Mouse (Mus musculus) spleen, adult 2 months (tissue): ENCODE results near the gene Apob.

Experiments used
- CTCF ChIP-seq: fragments of 200-500 bp; IDR thresholded peaks from 2 replicates; pipeline ENCODE4 v1.5.1; 2011; ENCODE audit warnings: mild to moderate bottlenecking, inconsistent platforms; ENCODE audit not compliant: insufficient read depth, insufficient read length, insufficient replicate concordance; ENCODE audit errors: extremely low read depth
- POLR2A ChIP-seq: fragments of 200-500 bp; IDR thresholded peaks from 2 replicates; pipeline ENCODE4 v1.6.1; 2011; ENCODE audit warnings: low read depth, low read length, inconsistent platforms

DNA sequence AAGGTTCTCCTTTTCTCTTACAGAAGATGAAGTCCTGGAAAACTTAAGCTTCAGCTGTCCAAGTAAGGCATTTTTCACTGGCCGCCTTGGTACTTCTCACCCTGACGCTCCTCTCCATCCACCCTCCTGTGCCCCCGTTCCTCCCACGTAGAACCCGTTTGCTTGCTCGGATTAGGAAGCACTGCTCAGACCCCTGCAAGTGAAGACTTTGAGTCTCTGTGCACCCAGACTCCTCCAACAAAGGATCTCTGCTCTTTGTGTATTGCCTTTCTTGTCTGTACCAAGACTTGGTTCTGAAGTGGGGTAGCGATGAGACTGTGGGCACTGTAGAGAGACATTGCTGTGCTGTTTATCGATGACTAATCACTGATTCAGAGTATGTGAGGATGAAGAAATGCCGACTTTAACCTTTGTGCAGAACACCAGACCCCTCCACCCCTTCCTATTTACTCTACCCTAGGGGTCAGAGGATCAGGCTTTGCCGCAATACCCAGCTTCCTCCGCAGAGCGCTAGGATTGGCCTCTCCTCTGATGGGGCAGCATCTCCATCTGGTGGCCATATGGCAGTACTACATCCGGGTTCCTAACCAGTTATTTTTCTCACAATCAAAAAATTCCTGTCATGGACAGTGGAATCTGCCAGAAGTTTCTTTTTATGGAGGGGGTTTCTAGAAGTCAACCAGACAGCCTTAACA, 889 bp downstream of the Apob start:
- TF ChIP-seq POLR2A: no peak
- peak; percentile 41; the same call in 1 of the 2 replicates for TF ChIP-seq CTCF
